Mouse (Mus musculus) heart, adult 2 months (tissue): ENCODE results near the gene Mxd3. TPM values are rescaled to one million over a fixed set of nuclear protein-coding genes. Genes with fewer than 3 reads are reported as not detected.

Experiments
- DNase-seq, 2 experiments: peaks; one replicate each; pipeline ENCODE4 v3.0.0; 2021
- H3K27ac ChIP-seq: fragments of 200-600 bp; 2 replicates; pipeline ENCODE4 v1.8.1; 2022
- H3K27me3 ChIP-seq: fragments of 200-500 bp; 2 replicates; pipeline ENCODE4 v1.6.1; 2012; ENCODE audit warnings: mild to moderate bottlenecking, low read length, inconsistent platforms, mixed read lengths; ENCODE audit not compliant: control insufficient read depth, insufficient read depth
- H3K36me3 ChIP-seq: fragments of 200-500 bp; 2 replicates; pipeline ENCODE4 v1.6.1; 2012; ENCODE audit warnings: low read length, inconsistent platforms; ENCODE audit not compliant: control insufficient read depth, insufficient read depth
- H3K4me1 ChIP-seq: fragments of 200-500 bp; 2 replicates; pipeline ENCODE4 v1.6.1; 2011; ENCODE audit warnings: low read length; ENCODE audit not compliant: control insufficient read depth, insufficient read depth
- H3K4me3 ChIP-seq: fragments of 200-600 bp; 2 replicates; pipeline ENCODE4 v1.8.1; 2022
- H3K79me2 ChIP-seq: fragments of 200-500 bp; replicated peaks from 2 replicates; pipeline ENCODE4 v1.6.1; 2012; ENCODE audit warnings: mild to moderate bottlenecking, inconsistent platforms, low read length, moderate library complexity, mixed read lengths; ENCODE audit not compliant: control insufficient read depth, insufficient read depth
- H3K9ac ChIP-seq: fragments of 200-500 bp; 2 replicates; pipeline ENCODE4 v1.6.1; 2012; ENCODE audit warnings: low read depth, mild to moderate bottlenecking, control low read depth, inconsistent platforms, low read length, mixed read lengths
- CTCF ChIP-seq: fragments of 200-600 bp; IDR thresholded peaks from 2 replicates; pipeline ENCODE4 v1.8.1; 2022; ENCODE audit warnings: antibody characterized with exemption, mild to moderate bottlenecking, moderate library complexity
- EP300 ChIP-seq: fragments of 200-500 bp; IDR thresholded peaks from 2 replicates; pipeline ENCODE4 v1.6.1; 2011; ENCODE audit warnings: low read depth, low read length, control low read depth; ENCODE audit not compliant: insufficient read depth
- POLR2A ChIP-seq: fragments of 200-500 bp; IDR thresholded peaks from 2 replicates; pipeline ENCODE4 v1.6.1; 2011; ENCODE audit warnings: mild to moderate bottlenecking, low read depth, low read length, control low read depth; ENCODE audit not compliant: insufficient read depth
- WGBS: fragments of 180-500 bp; shearing (Covaris S2); methylation state at CpG from one replicate; pipeline ENCODE4 v1.1.7; 2018; 5-methylcytosine and 5-hydroxymethylcytosine counted together
- intact Hi-C: fragments of 180-260 bp; cut with DNase I; formaldehyde crosslinking; loops from one replicate; pipeline ENCODE4 v1.15.1; 2025
- polyA plus RNA-seq: library from polyadenylated mRNA; depleted of rRNA; stranded (reverse); fragments of >200 nt; gene quantifications from 2 replicates; pipeline ENCODE4 v1.2.3, GENCODE M21; 2012
- total RNA-seq, 2 experiments: library from RNA; stranded (reverse); gene quantifications; 2 replicates each; pipeline ENCODE4 v1.2.3; 2021

The Mxd3 gene
- total and polyA plus RNA-seq, 3 experiments = 0.21 TPM; not detected in 2

DNA sequence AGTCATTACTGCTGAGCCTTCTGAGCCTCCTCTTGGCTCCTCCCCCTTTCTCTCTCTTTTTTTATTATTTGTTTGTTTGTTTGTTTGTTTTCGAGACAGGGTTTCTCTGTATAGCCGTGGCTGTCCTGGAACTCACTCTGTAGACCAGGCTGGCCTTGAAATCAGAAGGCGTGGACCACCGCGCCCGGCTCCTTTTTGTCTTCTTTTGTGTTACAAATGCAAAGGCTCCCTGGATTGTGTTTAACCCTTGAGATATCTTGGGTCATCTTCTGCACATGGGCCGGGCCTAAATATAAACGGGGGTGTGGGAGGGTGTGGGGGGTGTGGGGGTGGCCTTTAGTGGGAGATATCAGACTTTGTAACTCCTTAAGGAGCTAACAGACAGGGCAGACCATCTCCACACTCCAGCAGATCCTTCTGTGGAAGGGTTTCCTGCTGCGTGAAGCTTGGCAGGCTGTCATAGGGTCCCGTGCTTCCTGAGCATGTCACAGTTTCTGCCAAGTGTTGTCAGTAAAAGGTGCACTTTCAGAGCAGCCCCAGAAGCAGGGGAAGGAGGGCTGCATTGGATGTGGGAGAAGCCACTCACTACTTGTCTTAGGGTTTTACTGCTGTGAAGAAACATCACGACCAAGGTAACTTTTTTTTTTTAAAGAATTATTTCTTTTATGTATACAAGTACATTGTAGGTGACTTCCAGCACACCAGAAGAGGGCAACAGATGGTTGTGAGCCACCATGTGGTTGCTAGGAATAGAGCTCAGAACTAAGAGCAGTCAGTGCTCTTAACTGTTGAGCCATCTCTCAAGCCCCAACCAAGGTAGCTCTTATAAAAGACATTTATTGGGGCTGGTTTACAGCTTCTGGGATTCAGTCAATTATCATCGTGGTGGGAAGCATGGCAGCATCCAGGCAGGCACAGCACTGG is 8.8 kb upstream of the Mxd3 start:
- Histone ChIP-seq H3K9ac (no peak overlapping the region), H3K4me3 (no peak overlapping the region), H3K27ac (no peak overlapping the region), H3K27me3 (no peaks in the 10 kb centered on the region), H3K79me2 (no peaks in the 10 kb centered on the region), H3K4me1 (no peaks in the 10 kb centered on the region), H3K36me3 (no peaks in the 10 kb centered on the region)
- WGBS = 57% methylated on average over 12 of the region's 12 CpGs
- TF ChIP-seq CTCF (no peak), POLR2A (no peak), EP300 (no peak)
- no peak for DNase-seq
- intact Hi-C loops = no loop called here

DNA sequence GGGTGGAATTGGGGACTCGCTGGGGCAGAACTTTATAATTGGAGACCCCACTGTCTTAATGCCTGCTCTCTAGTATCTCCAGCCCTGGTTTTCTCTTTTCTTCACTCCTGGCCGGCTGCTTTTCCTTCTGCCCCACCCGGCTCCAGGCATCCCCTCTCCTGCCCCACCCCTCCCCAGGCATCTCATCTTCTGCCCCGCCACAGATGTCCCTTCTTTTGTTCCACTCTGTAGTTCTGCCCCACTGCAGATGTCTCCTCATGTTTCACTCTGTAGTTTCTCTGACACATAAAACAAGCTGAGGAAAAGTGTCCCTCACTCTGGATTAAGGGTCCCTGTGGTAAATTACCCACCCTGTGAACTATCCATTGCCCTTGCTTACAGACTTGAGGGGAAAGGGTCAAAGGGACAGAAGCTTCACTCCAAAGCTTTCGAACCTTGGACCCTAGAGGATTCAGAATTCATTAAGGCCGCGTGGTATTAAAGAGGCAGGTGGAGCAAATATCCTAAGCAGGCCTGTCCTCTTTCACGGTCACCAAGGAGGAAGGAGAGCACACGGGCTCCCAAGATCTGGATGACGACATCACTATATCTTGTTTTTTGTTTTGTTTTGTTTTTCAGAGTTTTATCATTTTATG is 7.8 kb upstream of the Mxd3 start:
- Histone ChIP-seq H3K27ac (no peak overlapping the region), H3K4me1 (no peaks in the 10 kb centered on the region), H3K4me3 (no peak overlapping the region), H3K9ac (no peak overlapping the region), H3K27me3 (no peaks in the 10 kb centered on the region), H3K36me3 (no peaks in the 10 kb centered on the region), H3K79me2 (no peaks in the 10 kb centered on the region)
- intact Hi-C loops = no loop called here
- no peak for DNase-seq
- no peak for TF ChIP-seq CTCF
- TF ChIP-seq EP300 = no peak
- 75% methylated on average over 10 of the region's 10 CpGs for WGBS

DNA sequence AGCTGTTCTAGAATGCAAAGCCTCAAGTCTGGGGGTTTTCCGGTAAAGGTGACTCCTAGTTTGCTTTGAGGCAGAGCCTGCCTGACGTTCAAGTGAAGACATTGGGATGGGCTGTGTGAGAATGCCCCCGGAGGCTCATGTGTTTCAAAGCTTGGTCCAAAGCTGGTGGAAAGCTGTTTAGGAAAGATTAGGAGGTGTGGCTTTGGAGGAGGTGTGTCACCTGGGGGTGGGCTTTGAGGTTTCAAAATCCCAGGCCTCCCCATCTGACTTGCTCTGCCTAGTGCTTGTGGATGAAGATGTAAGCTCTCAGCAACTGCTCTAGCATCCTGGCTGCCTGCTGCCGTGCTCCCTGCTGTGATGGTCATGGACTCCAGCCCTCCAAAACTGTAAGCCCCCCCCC is 6.1 kb upstream of the Mxd3 start:
- Histone ChIP-seq H3K27ac (no peak overlapping the region), H3K4me1 (no peaks in the 10 kb centered on the region), H3K79me2 (no peaks in the 10 kb centered on the region), H3K9ac (no peak overlapping the region), H3K4me3 (no peak overlapping the region), H3K27me3 (no peaks in the 10 kb centered on the region), H3K36me3 (no peaks in the 10 kb centered on the region)
- DNase-seq = no peak
- 77% methylated on average over 4 of the region's 4 CpGs for WGBS
- intact Hi-C loops = no loop called here
- TF ChIP-seq POLR2A = no peak
- TF ChIP-seq CTCF = no peak
- no peak for TF ChIP-seq EP300

DNA sequence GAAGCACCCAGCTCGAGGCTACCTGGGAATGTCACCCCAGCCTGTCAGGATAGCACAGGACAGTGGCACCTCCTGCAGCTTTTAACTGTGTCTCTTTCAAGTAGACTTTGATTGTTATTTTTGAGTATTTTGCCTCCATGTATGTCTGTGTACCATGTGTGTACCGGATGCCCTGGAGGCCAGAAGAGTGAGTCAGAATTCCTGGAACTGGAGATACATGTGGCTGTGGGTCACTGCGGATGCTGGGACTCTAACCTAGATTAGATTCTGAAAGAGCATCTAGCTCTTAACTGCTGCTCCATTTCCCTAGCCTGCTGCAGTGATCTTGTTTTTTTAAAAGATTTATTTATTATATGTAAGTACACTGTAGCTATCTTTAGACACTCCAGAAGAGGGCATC is 2.7 kb upstream of the Mxd3 start:
- intact Hi-C loops = no loop called here
- H3K27me3 ChIP-seq = no peaks in the 10 kb centered on the region
- H3K4me1 ChIP-seq = peaks cover 2% of the 10 kb centered on the region; the same call in 1 of the 2 replicates
- no peak overlapping the region for H3K9ac ChIP-seq
- TF ChIP-seq EP300 = no peak
- TF ChIP-seq POLR2A = no peak
- no peak for TF ChIP-seq CTCF
- 53% methylated on average over 3 of the region's 3 CpGs for WGBS
- H3K4me3 ChIP-seq = no peak overlapping the region
- no peak overlapping the region for H3K27ac ChIP-seq
- no peaks in the 10 kb centered on the region for H3K79me2 ChIP-seq
- DNase-seq = no peak
- no peaks in the 10 kb centered on the region for H3K36me3 ChIP-seq

DNA sequence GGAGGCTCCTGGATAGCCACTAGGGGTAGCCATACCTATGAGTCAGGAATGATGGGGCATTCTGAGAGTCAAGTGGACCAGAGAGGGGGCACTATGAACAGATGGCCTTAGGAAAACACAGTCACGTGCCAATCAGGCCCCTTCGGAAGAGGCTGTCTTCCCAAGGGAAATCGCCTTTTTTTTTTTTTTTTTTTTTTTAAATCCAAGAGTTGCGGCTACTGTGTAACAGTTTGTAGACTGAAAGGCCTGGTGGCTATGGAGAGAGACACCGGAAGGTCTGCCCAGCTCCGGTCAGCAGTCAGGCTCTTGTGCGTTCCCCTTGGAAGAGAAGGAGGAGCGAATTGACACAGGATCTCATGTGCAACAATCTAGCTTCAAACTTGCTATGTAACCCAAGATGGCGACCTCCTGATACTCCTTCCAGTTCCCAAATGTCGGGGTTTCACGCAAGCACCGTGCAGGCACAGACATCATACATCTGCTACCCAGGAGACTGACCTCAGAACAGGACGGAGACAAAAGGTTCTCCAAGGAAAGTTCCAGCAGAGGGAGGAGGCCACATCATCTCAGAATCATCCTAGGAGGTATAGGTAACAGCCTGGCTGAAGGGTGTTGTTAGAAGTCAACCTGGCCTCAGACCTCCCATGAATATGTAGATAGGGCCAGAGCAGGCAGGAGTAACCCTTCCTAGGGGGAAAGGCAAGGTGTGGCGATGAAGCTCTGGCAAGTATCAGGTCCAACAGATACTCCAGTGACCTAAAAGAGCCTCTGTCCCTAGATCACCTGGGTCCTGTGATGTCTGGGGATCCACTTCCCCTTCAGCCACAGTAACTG is 1.2 kb upstream of the Mxd3 start:
- H3K4me3 ChIP-seq = peak overlapping the region; percentile 60
- DNase-seq = no peak
- no peak overlapping the region for H3K9ac ChIP-seq
- H3K36me3 ChIP-seq = no peaks in the 10 kb centered on the region
- H3K4me1 ChIP-seq = peaks cover 2% of the 10 kb centered on the region; the same call in 1 of the 2 replicates
- H3K27me3 ChIP-seq = no peaks in the 10 kb centered on the region
- H3K27ac ChIP-seq = no peak overlapping the region
- TF ChIP-seq EP300 = no peak
- TF ChIP-seq POLR2A = no peak
- peak; percentile 37 for TF ChIP-seq CTCF
- H3K79me2 ChIP-seq = no peaks in the 10 kb centered on the region
- intact Hi-C loops = no loop called here
- WGBS = 43% methylated on average over 14 of the region's 14 CpGs
